Mouse (Mus musculus): ENCODE measurements around the gene Sun5.
"Not testable (repeated sequence)": the region's sequence is repeated elsewhere in the genome, so short reads cannot be mapped to it uniquely, and the experiment has no call there.

The Sun5 gene

DNA sequence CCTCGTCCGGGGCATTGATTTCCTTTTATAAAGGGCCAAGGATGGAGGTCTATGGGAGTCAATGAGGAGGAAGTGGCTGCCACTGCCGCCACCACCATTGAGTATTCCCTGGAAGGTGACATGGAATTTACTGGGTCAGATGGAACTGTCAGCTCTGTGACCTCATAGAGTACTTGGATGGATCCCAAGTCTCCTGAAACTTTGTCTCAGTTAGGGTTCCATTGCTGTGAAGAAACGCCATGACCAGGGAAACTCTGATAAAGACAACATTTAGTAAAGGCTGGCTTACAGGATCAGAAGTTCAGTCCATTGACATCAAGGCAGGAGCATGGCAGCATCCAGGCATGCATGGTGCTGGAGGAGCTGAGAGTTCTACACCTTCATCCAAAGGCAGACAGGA lies at the start of gene Sun5:
Sun5 (minus strand) TSS at position 101 of the 400 bp plus-strand sequence.
- no peak for DNase-seq

DNA sequence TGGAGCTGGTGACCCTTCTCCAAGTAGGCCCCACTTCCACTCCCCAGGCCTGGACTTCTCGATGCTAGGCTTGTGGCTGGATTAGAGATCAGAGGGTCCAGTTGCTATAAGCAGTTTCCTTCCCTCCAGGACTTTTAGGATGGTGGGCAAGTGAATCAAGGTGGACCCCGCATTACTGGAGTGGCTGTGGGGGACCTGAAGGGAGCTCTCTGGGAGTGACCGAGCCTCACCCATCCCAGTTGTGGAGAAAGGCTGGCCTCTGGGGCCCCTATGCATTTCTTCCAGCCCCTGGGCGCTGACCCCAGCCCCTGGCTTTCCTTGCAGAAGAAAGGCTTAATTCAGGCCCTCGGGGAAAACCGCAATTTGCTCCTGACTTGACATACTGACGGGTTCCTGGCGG lies 47.0 kb upstream of the Sun5 start, which contains the start of gene Bpifb3:
Bpifb3 (plus strand) TSS at position 301 of the 400 bp plus-strand sequence.
- DNase-seq = no peak

DNA sequence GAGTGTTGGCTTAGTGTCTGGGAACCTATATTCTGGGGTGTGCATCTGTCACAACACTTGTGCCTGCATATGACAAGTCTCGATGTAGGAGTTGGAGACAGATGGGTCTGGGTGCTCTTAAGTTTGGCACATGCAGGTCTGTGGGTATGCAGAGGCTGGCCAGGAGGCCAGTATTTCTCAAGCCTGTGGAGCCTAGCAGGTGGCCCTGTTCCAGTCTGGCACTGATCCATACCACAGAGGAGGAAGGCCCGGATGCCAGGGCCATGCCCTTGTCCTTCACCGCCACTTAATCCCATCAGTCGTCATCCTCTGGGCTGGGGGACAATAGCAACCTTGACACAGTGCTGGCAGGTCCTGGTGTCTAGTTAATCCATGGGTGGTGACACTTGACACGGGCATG lies 43.3 kb upstream of the Sun5 start:
- peak; percentile 20 for DNase-seq

DNA sequence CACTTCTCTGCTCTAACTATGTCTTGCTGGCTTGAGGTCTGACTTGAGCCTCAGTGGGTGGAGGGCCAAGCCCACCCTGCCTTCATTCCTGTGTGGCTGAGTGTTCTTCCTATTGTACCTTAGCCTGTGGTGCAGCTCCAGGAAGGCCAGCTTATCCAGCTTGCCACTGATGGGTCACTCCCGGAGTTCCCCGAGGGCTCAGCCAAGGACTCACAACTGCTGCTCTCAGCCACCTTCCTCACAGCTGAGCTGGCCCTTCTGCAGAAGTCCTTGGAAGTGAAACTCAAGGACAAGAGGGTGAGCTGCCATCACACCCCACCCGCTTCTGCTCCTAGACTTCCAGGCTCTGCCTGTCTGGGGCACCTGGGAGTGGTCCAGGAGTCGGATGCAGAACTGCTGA lies 35.7 kb upstream of the Sun5 start:
- DNase-seq = no peak

DNA sequence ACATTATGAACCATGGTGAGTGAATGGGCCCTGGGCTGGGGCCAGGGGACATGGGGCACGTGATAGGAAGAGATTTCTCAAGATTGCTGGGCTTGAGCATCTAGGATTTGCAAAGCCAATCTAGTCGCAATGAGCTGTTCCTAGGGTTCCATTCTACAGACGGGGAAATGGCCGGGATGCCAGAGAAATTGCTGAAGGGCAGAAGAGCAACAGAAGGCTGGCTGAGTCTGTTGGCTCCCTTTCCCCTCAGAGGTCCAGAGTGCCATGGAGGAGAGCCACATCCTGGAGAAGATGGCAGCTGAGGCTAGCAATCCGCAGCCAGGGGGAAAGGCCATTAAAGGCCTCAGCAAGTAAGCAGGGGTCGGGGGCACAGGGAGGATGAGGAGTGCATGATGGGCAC lies 31.8 kb upstream of the Sun5 start:
- no peak for DNase-seq

DNA sequence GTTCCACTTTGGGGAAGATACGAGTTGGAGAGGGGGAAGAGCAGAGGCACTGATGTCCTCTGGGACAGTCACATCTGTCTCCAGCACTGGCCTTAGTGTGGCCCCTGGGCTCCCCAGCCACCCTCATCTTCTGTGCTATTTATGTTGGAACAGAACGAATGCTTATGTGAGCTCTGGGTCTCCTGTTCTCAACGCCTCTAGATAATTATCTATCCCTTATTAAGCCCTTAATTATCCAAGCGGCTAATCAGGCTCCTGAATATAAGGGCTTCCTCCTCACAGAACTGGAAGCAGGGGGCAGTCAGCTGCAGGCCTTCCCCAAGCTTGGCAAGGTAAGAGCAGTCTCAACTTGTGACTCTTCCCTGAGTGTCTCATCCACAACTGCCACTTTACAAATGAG lies 29.2 kb upstream of the Sun5 start, which contains the start of gene Bpifb6:
Bpifb6 (plus strand) TSS at position 301 of the 400 bp plus-strand sequence.
- no peak for DNase-seq

DNA sequence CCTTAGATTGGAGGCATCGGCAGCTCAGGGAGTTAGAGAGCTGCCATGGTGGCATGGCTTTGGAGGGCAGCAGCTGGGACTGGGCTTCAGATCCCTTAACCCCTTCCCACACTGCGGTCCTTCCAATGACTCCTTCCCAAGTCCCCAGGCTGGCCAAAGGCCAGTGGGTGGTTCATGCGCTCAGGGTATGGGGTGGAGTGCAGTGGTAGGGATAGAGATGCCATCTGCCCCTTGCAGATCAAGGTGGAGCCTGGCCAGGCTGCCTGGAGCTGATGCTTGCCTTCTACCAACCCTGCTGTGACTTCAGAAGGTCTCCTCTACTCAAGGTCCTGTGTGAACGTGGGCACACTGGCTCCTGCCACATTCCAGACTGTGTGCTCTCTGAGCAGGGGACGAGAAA lies 28.2 kb upstream of the Sun5 start:
- no peak for DNase-seq

DNA sequence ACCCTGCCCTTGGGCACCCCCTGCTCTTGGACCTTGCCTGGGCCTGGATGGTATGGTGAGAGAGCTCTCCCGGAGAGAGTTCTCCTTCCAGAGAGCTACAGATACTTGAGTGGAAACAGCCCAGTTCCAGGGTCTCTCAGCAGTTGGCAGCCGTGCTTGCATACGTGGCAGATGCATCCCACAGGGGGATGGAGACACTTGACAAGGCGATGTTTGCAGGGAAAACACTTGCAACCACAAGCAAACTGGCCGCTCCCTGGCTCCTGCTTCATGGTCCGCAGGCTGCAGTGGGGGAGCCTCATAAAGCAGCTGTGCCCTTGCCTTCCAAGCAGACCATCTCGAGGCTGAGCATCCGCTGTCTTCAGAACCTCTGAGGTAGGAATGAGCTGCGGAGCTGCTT lies 3.9 kb upstream of the Sun5 start, which contains the start of gene Bpifb2:
Bpifb2 (plus strand) TSS at position 301 of the 400 bp plus-strand sequence.
- DNase-seq = no peak

DNA sequence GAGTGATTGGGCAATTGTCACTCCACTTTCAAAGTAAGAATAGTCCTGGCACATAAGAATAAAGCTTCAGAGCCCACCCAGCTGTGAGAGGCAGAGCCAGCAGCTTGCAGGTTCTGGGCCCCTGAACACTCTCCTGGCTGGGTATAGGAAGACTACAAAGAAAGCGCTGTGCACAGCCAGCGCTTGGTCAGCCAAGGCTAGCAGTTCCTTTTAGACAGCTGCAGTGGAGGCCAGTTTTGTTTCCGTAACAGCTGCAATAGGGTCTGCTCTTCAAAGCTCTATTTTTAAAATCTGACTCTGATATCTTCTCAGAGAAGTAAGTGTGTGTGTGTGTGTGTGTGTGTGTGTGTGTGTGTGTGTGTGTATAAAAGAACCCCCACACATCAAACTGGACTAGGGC lies 8.9 kb downstream of the Sun5 start:
- DNase-seq = no peak

DNA sequence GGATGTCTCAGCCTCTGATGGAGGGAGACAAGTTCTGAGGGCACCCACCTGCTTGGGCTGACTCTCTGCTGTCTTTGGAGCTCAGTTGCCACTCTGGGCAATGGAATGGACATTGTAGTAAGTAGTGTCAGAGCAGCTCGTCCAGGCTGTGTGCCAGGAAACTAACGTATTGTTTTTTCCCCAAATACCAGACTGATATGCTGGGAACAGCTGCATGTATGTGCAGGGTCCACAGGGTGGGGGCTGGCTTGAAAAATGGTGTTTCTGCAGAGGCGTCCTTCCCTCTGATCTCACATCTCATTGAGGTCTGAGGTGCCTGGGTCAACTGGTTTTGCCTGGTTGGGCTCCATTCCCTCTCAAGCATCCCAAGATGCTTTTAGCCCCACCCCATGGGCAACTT lies 10.2 kb downstream of the Sun5 start:
- DNase-seq = no peak

DNA sequence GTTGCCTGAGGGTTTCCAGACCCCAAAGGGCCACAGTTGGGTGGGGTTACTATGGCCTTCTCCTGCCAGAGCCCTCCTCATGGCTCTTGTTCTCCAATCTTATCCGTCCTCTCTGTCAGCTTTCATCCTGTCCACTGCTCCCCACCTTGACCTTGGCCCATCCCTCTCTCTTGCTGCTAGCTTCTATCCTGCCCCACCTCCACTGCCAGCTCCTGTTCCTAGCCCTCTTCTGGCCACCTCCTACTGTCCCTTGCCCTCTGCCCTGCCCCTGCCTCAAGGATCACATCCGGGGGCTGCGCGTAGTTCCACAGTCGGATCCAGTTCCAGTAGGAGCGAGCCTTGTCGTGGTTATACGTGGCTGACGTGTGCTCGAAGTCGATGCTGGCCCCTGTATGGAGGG lies 10.6 kb downstream of the Sun5 start:
- DNase-seq = no peak

DNA sequence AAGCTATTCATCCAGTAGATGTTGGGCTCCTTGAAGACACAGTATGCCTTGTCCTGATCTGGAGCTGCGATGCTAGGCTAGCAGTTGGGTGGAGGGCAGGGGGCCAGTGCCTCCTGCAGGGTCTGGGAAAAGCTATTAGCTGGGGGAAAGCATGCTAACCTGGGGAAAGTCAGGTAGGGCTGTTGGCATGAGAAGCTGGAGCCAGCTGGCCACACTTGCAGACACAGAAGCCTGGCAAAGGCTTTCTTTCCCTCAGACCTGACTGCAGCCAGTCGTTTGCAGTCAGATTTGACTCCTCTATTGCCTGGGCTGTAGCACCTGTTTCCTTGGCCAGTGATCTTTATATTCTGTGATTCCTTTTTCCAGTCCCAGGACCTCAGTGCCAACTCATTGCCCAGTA lies 11.3 kb downstream of the Sun5 start:
- no peak for DNase-seq

DNA sequence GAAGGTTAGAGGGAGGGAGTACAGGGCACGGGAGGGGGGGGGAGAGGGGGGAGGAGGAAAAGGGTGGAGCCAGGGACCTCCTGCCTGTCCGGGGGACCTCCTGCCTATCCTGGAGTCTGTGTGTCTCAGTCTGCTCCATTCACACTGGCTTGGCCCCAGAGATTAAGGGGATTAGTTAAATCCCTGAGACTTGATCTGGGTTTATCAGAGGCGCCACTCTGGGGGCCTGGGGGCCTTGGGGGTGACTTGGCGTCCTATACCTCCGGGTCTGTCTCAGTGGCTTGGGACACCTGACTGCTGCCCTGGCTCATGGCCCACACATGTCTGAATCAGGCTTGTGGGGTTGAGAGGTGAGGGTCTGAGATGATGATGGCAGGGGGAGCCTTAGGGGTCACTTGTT lies 17.3 kb downstream of the Sun5 start:
- DNase-seq = no peak

DNA sequence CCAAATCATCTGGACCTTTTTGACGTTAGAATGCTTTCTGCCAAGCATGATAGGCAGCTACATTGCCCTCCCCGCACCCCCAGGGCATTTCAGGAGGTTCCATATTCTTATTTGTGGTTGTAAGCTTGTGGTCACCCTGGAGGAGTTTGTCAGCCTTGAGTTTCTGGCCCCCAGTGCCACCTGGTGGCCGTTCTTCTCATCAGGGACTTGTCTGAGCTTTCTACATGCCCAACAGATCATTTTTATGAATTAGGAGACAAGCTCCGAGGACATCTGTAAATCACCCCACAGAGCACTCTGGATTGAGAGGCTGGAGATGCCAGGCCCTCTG lies 19.9 kb downstream of the Sun5 start:
- DNase-seq = peak; percentile 40

DNA sequence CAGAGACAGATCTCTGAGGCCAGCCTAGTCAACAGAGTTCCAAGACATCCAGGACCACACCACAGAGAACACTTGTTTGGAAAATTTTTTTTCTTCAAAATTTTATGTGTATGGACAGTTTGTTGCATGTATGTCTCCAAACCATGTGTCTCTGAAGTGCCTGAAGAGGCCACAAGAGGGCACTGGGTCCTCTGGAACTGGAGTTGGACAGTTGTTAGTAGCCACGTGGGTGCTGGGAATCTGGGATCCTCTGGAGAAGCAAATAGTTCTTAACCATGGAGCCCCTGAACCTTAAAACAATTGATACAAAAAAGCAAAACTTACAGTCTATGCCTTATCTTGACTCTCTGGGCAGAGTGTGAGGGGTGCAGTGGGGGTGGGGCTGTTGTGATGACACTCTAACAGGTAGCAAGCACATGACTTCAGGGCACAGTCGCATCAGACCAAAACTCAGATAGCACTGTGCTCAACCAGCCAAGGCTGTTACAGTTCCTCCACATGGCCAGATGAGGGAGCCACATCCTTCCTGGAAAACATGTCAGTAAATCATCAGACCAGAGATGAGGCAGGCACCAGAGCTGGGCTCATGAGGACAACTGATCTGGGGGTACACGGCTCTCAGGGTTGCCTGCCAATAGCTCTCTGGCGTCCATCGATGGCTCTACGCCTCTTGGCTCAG lies 20.4 kb downstream of the Sun5 start:
- DNase-seq = no peak

DNA sequence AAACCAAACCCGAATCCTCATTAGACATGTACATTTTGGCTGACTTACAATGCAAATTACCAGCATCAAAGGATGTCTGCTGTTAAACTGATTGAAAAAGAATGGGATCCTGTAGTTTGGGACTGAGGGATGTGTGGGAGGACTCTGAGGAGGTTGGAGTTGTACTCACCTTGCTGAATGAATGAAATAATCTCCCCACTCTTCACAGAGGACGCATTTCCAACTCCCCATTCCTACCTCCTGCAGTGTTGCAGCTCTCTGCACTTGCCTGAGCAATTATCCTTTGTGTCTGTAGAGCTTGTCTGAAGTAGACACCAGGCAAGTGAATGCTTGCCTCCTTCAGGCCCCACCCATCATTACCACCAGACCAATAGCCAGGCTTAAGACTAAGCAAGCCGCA lies 22.5 kb downstream of the Sun5 start:
- no peak for DNase-seq

DNA sequence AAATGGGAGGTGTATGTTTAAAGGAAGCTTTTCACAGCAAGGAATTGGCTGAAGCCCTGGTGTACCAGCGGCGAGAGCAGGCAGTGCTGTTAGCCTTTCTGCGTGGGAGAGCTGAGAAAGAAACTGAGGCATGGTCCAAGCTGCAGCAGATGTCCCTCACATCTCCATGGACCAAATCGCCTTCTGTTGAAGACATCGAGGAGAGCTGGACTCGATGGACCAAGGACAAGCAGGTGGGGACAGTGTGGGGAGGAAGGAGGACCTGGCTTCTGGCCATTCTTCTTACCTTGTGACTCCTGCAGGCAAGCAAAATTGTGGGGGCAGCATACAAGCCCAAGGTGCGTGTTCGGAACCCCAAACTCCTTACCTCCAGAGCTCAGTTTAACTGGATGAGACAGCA lies 28.0 kb downstream of the Sun5 start:
- DNase-seq = no peak

DNA sequence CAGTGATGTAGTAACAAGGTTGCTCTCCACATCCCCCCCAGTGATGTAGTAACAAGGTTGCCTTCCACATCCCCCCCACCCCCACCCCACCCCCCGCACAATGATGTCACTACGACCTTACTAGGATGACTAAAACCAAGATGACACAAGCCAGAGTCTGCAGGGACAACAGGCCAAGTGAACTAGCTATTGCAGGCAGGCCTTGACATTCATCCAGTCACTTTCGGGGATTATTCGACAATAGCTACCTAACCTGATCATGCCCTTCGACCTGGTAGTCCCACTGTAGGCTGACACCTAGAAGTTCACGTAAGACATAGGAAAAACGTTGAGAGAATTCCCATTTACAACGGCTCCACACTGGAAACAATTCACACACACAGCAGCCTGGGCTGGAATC lies 37.6 kb downstream of the Sun5 start:
- DNase-seq = no peak

DNA sequence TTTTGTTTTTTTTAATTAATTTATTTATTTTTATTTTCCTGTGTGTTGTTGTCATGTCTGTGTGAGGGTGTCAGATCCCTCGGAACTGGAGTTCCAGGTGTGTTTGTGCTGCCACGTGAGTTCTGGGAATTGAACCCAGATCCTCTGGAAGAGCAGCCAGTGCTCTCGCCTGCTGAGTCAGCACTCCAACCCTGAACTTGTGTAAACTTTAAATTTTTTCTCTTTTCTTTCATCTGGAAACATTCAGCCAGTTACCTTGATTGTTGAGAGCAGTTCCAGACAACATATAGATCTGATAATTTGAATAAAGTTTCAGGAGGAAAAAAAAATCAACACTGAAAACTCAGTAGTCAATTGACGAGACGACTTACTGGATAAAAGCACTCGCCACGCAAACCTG lies 42.2 kb downstream of the Sun5 start:
- DNase-seq = no peak

DNA sequence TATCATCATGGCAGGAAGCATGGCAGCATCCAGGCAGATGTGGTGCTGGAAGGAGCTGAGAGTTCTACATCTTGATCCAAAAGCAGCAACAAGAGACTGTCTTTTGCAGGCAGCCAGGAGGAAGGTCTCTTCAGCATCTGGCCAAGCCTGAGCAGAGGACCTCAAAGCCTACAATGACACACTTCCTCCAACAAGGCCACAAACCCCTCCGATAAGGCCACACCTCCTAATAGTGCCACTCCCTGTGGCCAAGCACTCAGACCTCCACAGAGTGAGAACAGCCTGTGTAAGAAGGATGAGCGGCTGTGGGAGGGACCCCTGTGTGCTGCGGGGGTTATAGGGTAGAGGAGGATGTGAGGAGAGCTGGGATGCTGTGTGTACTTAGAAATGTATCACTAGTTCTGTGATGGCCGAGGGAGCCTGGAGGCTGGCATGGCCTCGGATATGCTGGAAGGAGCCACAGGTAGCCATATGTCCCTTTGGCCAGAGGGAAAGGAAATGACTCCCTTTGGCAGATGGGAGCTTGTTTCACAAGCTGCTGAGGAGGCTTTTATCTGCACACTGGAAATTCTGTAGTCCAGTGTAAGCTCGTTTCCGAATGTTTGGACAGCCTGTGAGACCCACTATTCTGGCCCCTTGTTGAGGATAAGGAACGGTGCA lies 43.6 kb downstream of the Sun5 start:
- DNase-seq = no peak

DNA sequence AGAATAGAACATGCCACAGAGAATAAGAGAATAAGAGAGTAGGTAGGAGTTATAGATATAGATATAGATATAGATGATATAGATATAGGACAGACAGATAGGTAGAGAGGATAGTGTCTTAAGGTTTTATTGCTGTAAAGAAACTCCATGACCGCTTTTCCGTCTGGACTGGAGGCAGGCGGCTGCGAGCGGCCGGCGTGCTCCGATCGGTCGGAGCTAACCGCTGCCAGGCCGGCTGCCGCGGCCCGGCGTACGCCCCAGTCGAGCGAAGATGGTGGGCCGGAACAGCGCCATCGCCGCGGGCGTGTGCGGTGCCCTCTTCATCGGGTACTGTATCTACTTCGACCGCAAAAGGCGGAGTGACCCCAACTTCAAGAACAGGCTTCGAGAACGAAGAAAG lies 45.0 kb downstream of the Sun5 start:
- not testable (repeated sequence) for DNase-seq

DNA sequence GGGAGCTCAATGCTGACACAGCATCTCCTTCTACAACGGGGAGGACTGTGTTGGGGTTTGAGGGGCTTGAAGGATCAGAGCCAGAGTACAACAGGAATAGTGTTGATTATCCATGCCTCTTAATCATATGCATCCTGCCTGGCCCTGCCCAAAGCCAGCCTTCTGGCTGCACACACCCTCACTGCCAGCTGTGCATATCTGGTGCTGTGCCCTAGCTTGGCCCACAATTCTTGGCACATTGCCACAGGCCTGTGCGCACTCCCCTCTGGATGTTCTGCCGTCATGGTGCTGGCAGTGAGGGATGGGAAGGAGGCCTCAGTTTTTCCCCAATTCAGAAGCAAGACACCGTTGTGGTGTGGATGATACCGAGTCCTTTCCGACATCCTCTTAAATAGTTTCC lies 46.3 kb downstream of the Sun5 start:
- no peak for DNase-seq

DNA sequence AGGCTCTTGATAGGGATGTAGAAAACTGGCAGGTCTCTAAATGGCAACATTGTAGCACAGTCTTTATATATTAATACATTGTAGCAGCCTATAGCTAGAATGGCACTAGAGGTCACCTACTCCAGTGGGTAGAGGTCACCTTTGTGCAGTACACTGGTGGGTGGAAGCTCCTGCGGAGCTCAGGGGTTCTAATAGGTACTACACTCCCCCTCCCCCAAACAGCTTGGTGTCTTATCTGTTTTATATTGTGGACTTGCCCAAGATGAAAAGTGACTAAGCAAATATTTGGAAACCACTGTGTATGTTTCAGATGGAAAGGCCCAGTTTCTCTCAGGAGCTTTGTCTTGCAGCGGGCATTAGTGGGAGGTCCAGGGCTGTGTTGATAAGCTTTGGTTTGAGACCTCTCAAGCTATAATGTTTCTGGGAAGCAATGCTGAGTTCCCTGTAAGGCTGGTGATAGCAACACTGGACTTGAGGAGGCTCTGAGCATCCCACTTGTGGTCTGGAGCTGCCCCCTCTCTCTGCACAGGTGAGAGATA lies 48.8 kb downstream of the Sun5 start:
- DNase-seq = no peak

DNA sequence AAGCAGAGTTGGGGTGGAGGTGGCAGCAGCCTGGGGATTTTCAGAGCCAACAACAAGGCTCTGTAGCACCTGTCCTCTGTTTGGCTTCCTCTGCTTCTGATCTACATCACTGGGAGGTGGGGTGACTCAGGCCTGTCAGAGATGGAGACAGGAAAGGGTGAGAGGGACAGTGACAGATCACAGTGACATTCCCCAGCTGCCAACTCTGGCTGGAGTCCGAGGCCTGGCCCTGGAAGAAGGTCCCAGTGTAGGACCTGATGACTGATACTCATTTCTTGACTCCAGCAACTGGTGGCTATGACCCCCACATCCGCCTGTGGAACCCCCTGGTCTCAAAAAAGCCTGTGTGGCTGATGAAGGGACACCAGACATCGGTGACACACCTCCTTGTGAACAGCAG lies 61.0 kb downstream of the Sun5 start:
- no peak for DNase-seq

DNA sequence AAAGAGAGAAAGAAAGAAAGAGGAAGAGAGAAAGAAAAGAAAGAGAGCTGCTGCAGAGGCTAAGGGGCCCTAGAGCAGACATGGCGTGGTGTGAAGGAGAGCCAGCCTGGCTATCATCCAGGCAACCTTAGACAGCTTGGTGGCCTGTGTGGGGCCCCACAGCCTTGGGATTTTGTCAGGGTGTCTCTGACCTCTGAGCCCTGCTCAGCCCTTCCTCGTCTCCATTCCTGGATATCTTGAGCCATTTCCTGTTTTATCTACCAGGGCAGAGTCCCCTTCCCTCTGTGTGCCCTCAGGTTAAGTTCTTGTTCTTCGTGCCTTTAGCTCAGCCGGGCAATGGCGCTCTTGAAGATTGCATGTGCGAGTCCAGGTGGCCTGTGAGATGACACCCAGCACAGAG lies 62.0 kb downstream of the Sun5 start:
- no peak for DNase-seq
